Mouse (Mus musculus) hindbrain, embryonic 14.5 days (tissue): ENCODE results near the gene Gm11168. TPM values are rescaled to one million over a fixed set of nuclear protein-coding genes. Genes with fewer than 3 reads are reported as not detected.
"Not testable (repeated sequence)": the region's sequence is repeated elsewhere in the genome, so short reads cannot be mapped to it uniquely, and the experiment has no call there.

Source experiments
- ATAC-seq: fragments of 200-750 bp; cut with Nextera tagmentation; 2 replicates; pipeline ENCODE4 v1.8.0; 2017; ENCODE audit warnings: moderate number of reproducible peaks, mild to moderate bottlenecking, moderate TSS enrichment, moderate library complexity; ENCODE audit not compliant: low FRiP score
- DNase-seq: peaks from one replicate; pipeline ENCODE4 v3.0.0-alpha.2; 2015; ENCODE audit warnings: low spot score
- H3K27ac ChIP-seq: fragments of 300-500 bp; sonication (generic); 2 replicates; pipeline ENCODE4 v1.5.1; 2014; ENCODE audit warnings: mild to moderate bottlenecking, moderate library complexity
- H3K27me3 ChIP-seq: fragments of 300-500 bp; sonication (generic); 2 replicates; pipeline ENCODE4 v1.6.1; 2014; ENCODE audit warnings: mild to moderate bottlenecking, low read length, mixed read lengths; ENCODE audit not compliant: control insufficient read depth, insufficient read depth
- H3K36me3 ChIP-seq: fragments of 300-500 bp; sonication (generic); replicated peaks from 2 replicates; pipeline ENCODE4 v1.6.1; 2014; ENCODE audit not compliant: control insufficient read depth, insufficient read depth
- H3K4me1 ChIP-seq: fragments of 300-500 bp; sonication (generic); replicated peaks from 2 replicates; pipeline ENCODE4 v1.6.1; 2014; ENCODE audit warnings: antibody characterized with exemption, low read length, mixed read lengths; ENCODE audit not compliant: control insufficient read depth, insufficient read depth
- H3K4me2 ChIP-seq: fragments of 300-500 bp; sonication (generic); replicated peaks from 2 replicates; pipeline ENCODE4 v1.6.1; 2014; ENCODE audit warnings: mild to moderate bottlenecking, moderate library complexity
- H3K4me3 ChIP-seq: fragments of 300-500 bp; sonication (generic); replicated peaks from 2 replicates; pipeline ENCODE4 v1.5.1; 2014; ENCODE audit warnings: mild to moderate bottlenecking, low read length
- H3K9ac ChIP-seq: fragments of 300-500 bp; sonication (generic); 2 replicates; pipeline ENCODE4 v1.6.1; 2014
- H3K9me3 ChIP-seq: fragments of 300-500 bp; sonication (generic); 2 replicates; pipeline ENCODE4 v1.6.1; 2016; ENCODE audit warnings: low read length; ENCODE audit not compliant: control insufficient read depth
- WGBS: fragments of 180-500 bp; shearing (Covaris S2); extraction: QIAGEN DNeasy Blood & Tissue Kit; methylation state at CpG from one replicate; pipeline ENCODE4 v1.1.7; 2014; 5-methylcytosine and 5-hydroxymethylcytosine counted together
- microRNA-seq: library from miRNA; unstranded; fragments of <30 nt; microRNA quantifications from one replicate; pipeline ENCODE4, GENCODE M21; 2016
- polyA plus RNA-seq: library from polyadenylated mRNA; unstranded; fragments of >200 nt; fragmentation: Nextera tagmentation; extraction: Ambion mirVana; gene quantifications from 2 replicates; pipeline ENCODE4 v1.2.1, GENCODE M21; 2014

The Gm11168 gene
- polyA plus RNA-seq, 1 experiment from 2014 or later: not detected

DNA sequence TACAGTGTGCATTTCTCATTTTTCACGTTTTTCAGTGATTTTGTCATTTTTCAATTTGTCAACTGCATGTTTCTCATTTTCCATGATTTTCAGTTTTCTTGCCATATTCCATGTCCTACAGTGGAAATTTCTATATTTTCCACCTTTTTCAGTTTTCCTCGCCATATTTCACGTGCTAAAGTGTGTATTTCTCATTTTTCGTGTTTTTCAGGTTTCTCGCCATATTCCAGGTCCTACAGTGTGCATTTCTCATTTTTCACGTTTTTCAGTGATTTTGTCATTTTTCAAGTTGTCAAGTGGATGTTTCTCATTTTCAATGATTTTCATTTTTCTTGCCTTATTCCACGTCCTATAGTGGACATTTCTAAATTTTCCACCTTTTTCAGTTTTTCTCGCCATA, 33.4 kb downstream of the Gm11168 start, which contains the start of gene Gm10715:
TSS of gene Gm10715 (plus strand) at position 301 of the 400 bp plus-strand sequence.
- not testable (repeated sequence) for H3K9ac ChIP-seq, ATAC-seq, DNase-seq, H3K9me3 ChIP-seq, H3K27ac ChIP-seq, H3K27me3 ChIP-seq, H3K36me3 ChIP-seq, H3K4me2 ChIP-seq, H3K4me1 ChIP-seq, H3K4me3 ChIP-seq
- 70% methylated on average over 6 of the region's 8 CpGs for WGBS

DNA sequence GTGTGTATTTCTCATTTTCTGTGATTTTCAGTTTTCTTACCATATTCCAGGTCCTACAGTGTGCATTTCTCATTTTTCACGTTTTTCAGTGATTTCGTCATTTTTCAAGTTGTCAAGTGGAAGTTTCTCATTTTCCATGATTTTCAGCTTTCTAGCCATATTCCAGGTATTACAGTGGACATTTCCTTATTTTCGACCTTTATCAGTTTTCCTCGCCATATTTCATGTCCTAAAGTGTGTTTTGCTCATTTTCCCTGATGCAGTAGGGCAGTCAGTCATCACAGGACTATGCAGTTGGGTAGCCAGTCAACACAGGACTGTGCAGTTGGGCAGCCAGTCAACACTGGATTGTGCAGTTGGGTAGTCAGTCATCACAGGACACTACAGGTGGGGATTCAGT, 35.0 kb downstream of the Gm11168 start:
- H3K27me3 ChIP-seq, H3K36me3 ChIP-seq, ATAC-seq, DNase-seq, H3K9ac ChIP-seq, H3K9me3 ChIP-seq, H3K4me3 ChIP-seq, H3K4me1 ChIP-seq, H3K4me2 ChIP-seq, H3K27ac ChIP-seq: not testable (repeated sequence)
- WGBS: 70% methylated on average over 4 of the region's 4 CpGs

Small RNA genes lying within 50 kb of the gene (microRNA-seq; reads per million reads assigned to microRNA genes)
- gene Mir101c: not detected

Other genes starting within 250 kb of the Gm11168 start
- not detected in 2 replicates for gene Gm10722, start 2.4 kb upstream of the Gm11168 start, polyA plus RNA-seq
- not detected in 2 replicates for gene Gm10721, start 9.8 kb downstream of the Gm11168 start, polyA plus RNA-seq
- not detected in 2 replicates for gene Gm10720, start 12.3 kb downstream of the Gm11168 start, polyA plus RNA-seq
- 0.47 TPM in 1 of 2 replicates, not detected in the other for gene Gm10719, start 14.1 kb downstream of the Gm11168 start, polyA plus RNA-seq
- gene Gm10718, start 20.2 kb downstream of the Gm11168 start, polyA plus RNA-seq: 0.86 TPM in 1 of 2 replicates, not detected in the other
- 1.0 TPM in 1 of 2 replicates, not detected in the other for gene Gm10717, start 22.1 kb downstream of the Gm11168 start, polyA plus RNA-seq
- gene Gm17535, start 31.3 kb downstream of the Gm11168 start, polyA plus RNA-seq: not detected in 2 replicates
- not detected in 2 replicates for gene Gm10715, start 33.5 kb downstream of the Gm11168 start, polyA plus RNA-seq